10 mouse cellular contexts compared by ENCODE assay signal in the genomic region with DNA sequence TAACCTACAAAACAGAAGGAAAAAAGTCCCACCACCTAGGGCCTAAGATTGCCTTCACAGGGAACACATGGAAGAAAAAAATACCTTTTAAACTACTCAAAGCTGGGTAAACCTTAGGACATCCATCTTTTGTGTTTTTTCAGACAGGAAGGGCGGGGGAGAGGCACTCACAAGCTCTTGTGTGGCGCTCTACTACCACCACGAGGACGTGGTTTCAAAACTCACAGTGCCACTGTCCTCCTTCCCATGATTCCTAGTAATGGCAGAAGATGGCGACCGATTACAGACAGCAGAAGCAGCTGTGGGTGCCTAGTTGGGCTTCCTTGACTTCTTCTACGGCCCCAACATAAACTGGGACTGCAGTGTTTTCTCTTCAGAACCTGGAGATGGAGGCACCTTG.
DNase-seq lines count a peak whose midpoint lies in the region; ATAC-seq and TF ChIP-seq lines count a peak whose summit lies in the region.
"Had no signal": no experiment of that assay in that cellular context is flagged by ENCODE, and none has a peak within 500 bp of the region (broad histone marks: within the 10 kb centered on the region; RNA-seq: fewer than 3 reads in every experiment).

No protein-coding gene starts in this region.

- TF ChIP-seq CTCF in hindbrain, postnatal 0 days (IDR thresholded peaks at IDR 0.05; ENCODE audit: low read depth) = peak; percentile 57
- peak; percentile 35; the same call in 1 of the 2 replicates for TF ChIP-seq CTCF in brain, embryonic 14.5 days (IDR thresholded peaks at IDR 0.05; ENCODE audit: borderline replicate concordance, extremely low read depth, insufficient read depth, insufficient read length)

- H3K36me3 ChIP-seq in hindbrain, postnatal 0 days (ENCODE audit: insufficient read depth, low read length) = no peaks in the 10 kb centered on the region
- H3K36me3 ChIP-seq in hindbrain, embryonic 10.5 days = peaks cover 46% of the 10 kb centered on the region
- H3K36me3 ChIP-seq in kidney, embryonic 16.5 days (ENCODE audit: insufficient read depth, low read length) = peaks cover 7% of the 10 kb centered on the region; the same call in 1 of the 2 replicates
- H3K36me3 ChIP-seq: embryonic facial prominence, embryonic 15.5 days; stomach, embryonic 15.5 days had no signal

- no peak for ATAC-seq in hindbrain, postnatal 0 days
- ATAC-seq in kidney, embryonic 16.5 days (ENCODE audit: low FRiP score, low TSS enrichment) = no peak

- no peak overlapping the region for H3K9ac ChIP-seq in hindbrain, postnatal 0 days (replicated peaks; ENCODE audit: low read length)
- H3K9ac ChIP-seq in kidney, embryonic 16.5 days (replicated peaks; ENCODE audit: low read length) = no peak overlapping the region
- H3K9ac ChIP-seq: embryonic facial prominence, embryonic 15.5 days; stomach, embryonic 15.5 days had no signal

- H3K4me2 ChIP-seq in hindbrain, postnatal 0 days (ENCODE audit: low read depth, low read length) = no peak overlapping the region
- no peak overlapping the region for H3K4me2 ChIP-seq in kidney, embryonic 16.5 days (replicated peaks; ENCODE audit: low read depth, low read length)
- H3K4me2 ChIP-seq: embryonic facial prominence, embryonic 15.5 days; stomach, embryonic 15.5 days had no signal

- H3K27me3 ChIP-seq in hindbrain, postnatal 0 days (ENCODE audit: insufficient read depth, low read length) = no peaks in the 10 kb centered on the region
- no peaks in the 10 kb centered on the region for H3K27me3 ChIP-seq in hindbrain, embryonic 10.5 days (ENCODE audit: insufficient read depth, poor library complexity, severe bottlenecking)
- no peaks in the 10 kb centered on the region for H3K27me3 ChIP-seq in kidney, embryonic 16.5 days (ENCODE audit: insufficient read depth, low read length)
- H3K27me3 ChIP-seq: embryonic facial prominence, embryonic 15.5 days; stomach, embryonic 15.5 days had no signal

- no peaks in the 10 kb centered on the region for H3K4me1 ChIP-seq in hindbrain, postnatal 0 days (ENCODE audit: insufficient read depth, low read length)
- H3K4me1 ChIP-seq in hindbrain, embryonic 10.5 days (replicated peaks) = no peaks in the 10 kb centered on the region
- H3K4me1 ChIP-seq in kidney, embryonic 16.5 days (ENCODE audit: insufficient read depth, low read length) = no peaks in the 10 kb centered on the region
- H3K4me1 ChIP-seq: embryonic facial prominence, embryonic 15.5 days; stomach, embryonic 15.5 days had no signal

- DNase-seq in hindbrain, postnatal 0 days (ENCODE audit: low spot score) = peak; percentile 72
- no peak for DNase-seq in hindbrain, embryonic 10.5 days (ENCODE audit: low spot score)
- DNase-seq in ovary, adult 18-20 months (ENCODE audit: low spot score) = peak; percentile 74
- no peak for DNase-seq in ovary, postnatal 10 days (ENCODE audit: low spot score)
- DNase-seq in brain, embryonic 14.5 days (ENCODE audit: low read depth) = peak; percentile 70
- peak; percentile 58 for DNase-seq in retina, postnatal 1 day
- no peak for DNase-seq in left cerebral cortex, adult 11 months (ENCODE audit: low spot score)

- 57% methylated on average over 7 of the region's 7 CpGs for WGBS in hindbrain, postnatal 0 days
- 79% methylated on average over 7 of the region's 7 CpGs for WGBS in hindbrain, embryonic 10.5 days
- WGBS in kidney, embryonic 16.5 days = 74% methylated on average over 7 of the region's 7 CpGs

- H3K4me3 ChIP-seq in hindbrain, postnatal 0 days (ENCODE audit: low read length) = no peak overlapping the region
- no peak overlapping the region for H3K4me3 ChIP-seq in hindbrain, embryonic 10.5 days
- H3K4me3 ChIP-seq in kidney, embryonic 16.5 days (ENCODE audit: low read length) = no peak overlapping the region
- H3K4me3 ChIP-seq: embryonic facial prominence, embryonic 15.5 days; stomach, embryonic 15.5 days had no signal

- TF ChIP-seq POLR2A in brain, embryonic 14.5 days (IDR thresholded peaks at IDR 0.05; ENCODE audit: borderline replicate concordance, extremely low read depth, insufficient read depth, insufficient read length, poor library complexity, severe bottlenecking) = no peak

- H3K9me3 ChIP-seq in hindbrain, postnatal 0 days (ENCODE audit: low read length) = no peaks in the 10 kb centered on the region
- H3K9me3 ChIP-seq in hindbrain, embryonic 10.5 days = no peaks in the 10 kb centered on the region
- no peaks in the 10 kb centered on the region for H3K9me3 ChIP-seq in kidney, embryonic 16.5 days (ENCODE audit: low read length)
- H3K9me3 ChIP-seq: embryonic facial prominence, embryonic 15.5 days; stomach, embryonic 15.5 days had no signal

- H3K27ac ChIP-seq in hindbrain, postnatal 0 days = no peak overlapping the region
- H3K27ac ChIP-seq in hindbrain, embryonic 10.5 days = no peak overlapping the region
- H3K27ac ChIP-seq in kidney, embryonic 16.5 days (ENCODE audit: low read length) = no peak overlapping the region
- H3K27ac ChIP-seq: embryonic facial prominence, embryonic 15.5 days; stomach, embryonic 15.5 days had no signal

Comparison
In these comparisons a context has a peak if more than half of its experiments do, and no peak if none do; other contexts are left out.
1. DNase-seq: peak in hindbrain, postnatal 0 days (single experiment), ovary, adult 18-20 months (single experiment), brain, embryonic 14.5 days (single experiment) and retina, postnatal 1 day (single experiment); none in hindbrain, embryonic 10.5 days (single experiment), ovary, postnatal 10 days (single experiment) and left cerebral cortex, adult 11 months (single experiment).